Comparison of ENCODE assay signal across 8 mouse cellular contexts in the genomic region with DNA sequence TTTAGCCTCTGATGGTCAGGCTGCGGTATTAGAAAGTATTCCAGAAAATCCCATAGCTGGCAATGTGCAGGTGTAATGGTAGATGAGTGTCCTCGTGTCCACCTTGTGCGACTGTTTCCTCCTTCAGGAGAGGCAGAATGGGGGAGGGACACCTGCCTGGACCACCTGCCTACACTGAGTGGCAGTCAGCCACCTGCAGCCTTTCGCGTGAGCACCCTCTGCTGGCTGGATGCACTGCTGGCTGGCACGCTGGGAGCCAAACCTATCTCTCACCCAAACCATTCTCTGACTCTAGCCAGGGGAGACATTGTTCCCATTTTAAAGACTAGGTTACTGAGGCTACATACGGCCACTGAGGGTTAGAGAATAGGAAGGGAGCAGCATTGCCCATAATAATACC.
DNase-seq lines count a peak whose midpoint lies in the region; ATAC-seq and TF ChIP-seq lines count a peak whose summit lies in the region.

No protein-coding gene starts in this region.

- H3K36me3 ChIP-seq in heart, embryonic 16.5 days (ENCODE audit: control insufficient read depth, insufficient read depth), result no peaks in the 10 kb centered on the region
- no peaks in the 10 kb centered on the region for H3K36me3 ChIP-seq in ES-E14 (ENCODE audit: control insufficient read depth, insufficient read depth, low read length, poor library complexity, severe bottlenecking)
- no peaks in the 10 kb centered on the region for H3K36me3 ChIP-seq in hindbrain, embryonic 13.5 days
- no peaks in the 10 kb centered on the region for H3K36me3 ChIP-seq in lung, embryonic 14.5 days (ENCODE audit: insufficient read depth)

- in situ Hi-C loops in ES-E14 (cut with MboI; ENCODE audit: low sequenced_read_pairs in 2 of 2, unreplicated experiment in 2 of 2), result no loop called here

- H3K27ac ChIP-seq in heart, embryonic 16.5 days (ENCODE audit: low read length), result no peak overlapping the region
- no peak overlapping the region for H3K27ac ChIP-seq in ES-E14 (ENCODE audit: insufficient read depth, low read depth, low read length, poor library complexity, severe bottlenecking)
- no peak overlapping the region for H3K27ac ChIP-seq in bone marrow, adult 2 months (ENCODE audit: control insufficient read depth, insufficient read depth, low read depth, low read length, poor library complexity)
- 0 out of 2 replicates have a peak overlapping the region, but pooled peaks have one; percentile 40 for H3K27ac ChIP-seq in hindbrain, embryonic 13.5 days
- no peak overlapping the region for H3K27ac ChIP-seq in lung, embryonic 14.5 days (ENCODE audit: low read depth)

- H3K9me3 ChIP-seq in heart, embryonic 16.5 days (replicated peaks; ENCODE audit: control insufficient read depth, low read length), result no peaks in the 10 kb centered on the region
- no peaks in the 10 kb centered on the region for H3K9me3 ChIP-seq in ES-E14 (ENCODE audit: control insufficient read depth, insufficient read depth, low read depth, low read length)
- H3K9me3 ChIP-seq in hindbrain, embryonic 13.5 days, result no peaks in the 10 kb centered on the region
- no peaks in the 10 kb centered on the region for H3K9me3 ChIP-seq in lung, embryonic 14.5 days (ENCODE audit: low read depth, low read length)

- H3K4me1 ChIP-seq in heart, embryonic 16.5 days (ENCODE audit: control insufficient read depth, insufficient read depth, low read length), result no peaks in the 10 kb centered on the region
- H3K4me1 ChIP-seq in ES-E14 (ENCODE audit: control insufficient read depth in 2 of 2, insufficient read depth in 2 of 2, low read length in 2 of 2, poor library complexity in 1 of 2), result no peaks in the 10 kb centered on the region
- H3K4me1 ChIP-seq in bone marrow, adult 2 months (ENCODE audit: control insufficient read depth, insufficient read depth, low read length), result no peaks in the 10 kb centered on the region
- peaks cover 16% of the 10 kb centered on the region for H3K4me1 ChIP-seq in hindbrain, embryonic 13.5 days (replicated peaks)
- H3K4me1 ChIP-seq in lung, embryonic 14.5 days (ENCODE audit: insufficient read depth), result no peaks in the 10 kb centered on the region

- ATAC-seq in heart, embryonic 16.5 days (replicated peaks; ENCODE audit: extremely low read depth, insufficient read depth, low FRiP score), result 0 out of 2 replicates have a peak, but pooled peaks have one; percentile 28
- peak; percentile 36; the same call in 1 of the 2 replicates for ATAC-seq in hindbrain, embryonic 13.5 days (ENCODE audit: low FRiP score)
- ATAC-seq in lung, embryonic 14.5 days (ENCODE audit: insufficient read depth), result no peak

- no peak for DNase-seq in heart, adult 11 months
- DNase-seq in ES-E14 (ENCODE audit: low read depth, low spot score) (no peak), MN1 (ENCODE audit: low spot score) (no peak)
- peak; percentile 56 for DNase-seq in lung, embryonic 14.5 days
- peak; percentile 13 to 15 for DNase-seq in thymus, adult 18-20 months

- no peak overlapping the region for H3K4me2 ChIP-seq in heart, embryonic 16.5 days (ENCODE audit: low read depth, low read length)
- H3K4me2 ChIP-seq in hindbrain, embryonic 13.5 days, result no peak overlapping the region
- H3K4me2 ChIP-seq in lung, embryonic 14.5 days, result no peak overlapping the region

- TF ChIP-seq POLR2A in bone marrow, adult 2 months (IDR thresholded peaks at IDR 0.05; ENCODE audit: borderline replicate concordance, control insufficient read depth, low read depth, low read length), result no peak

- no peak overlapping the region for H3K9ac ChIP-seq in heart, embryonic 16.5 days (ENCODE audit: low read length)
- no peak overlapping the region for H3K9ac ChIP-seq in ES-E14 (ENCODE audit: insufficient read depth, low read depth, low read length, poor library complexity, severe bottlenecking)
- H3K9ac ChIP-seq in hindbrain, embryonic 13.5 days, result no peak overlapping the region
- no peak overlapping the region for H3K9ac ChIP-seq in lung, embryonic 14.5 days

- H3K27me3 ChIP-seq in heart, embryonic 16.5 days (ENCODE audit: control insufficient read depth, insufficient read depth, low read length), result no peaks in the 10 kb centered on the region
- H3K27me3 ChIP-seq in hindbrain, embryonic 13.5 days, result no peaks in the 10 kb centered on the region
- H3K27me3 ChIP-seq in lung, embryonic 14.5 days (ENCODE audit: insufficient read depth, low read length), result no peaks in the 10 kb centered on the region

- TF ChIP-seq CTCF in bone marrow, adult 2 months (IDR thresholded peaks at IDR 0.05; ENCODE audit: control insufficient read depth, insufficient read depth, low read length), result peak; percentile 59; the same call in 1 of the 2 replicates
- peak; percentile 84 for TF ChIP-seq CTCF in lung, embryonic 14.5 days (IDR thresholded peaks at IDR 0.05; ENCODE audit: low read depth)

- no peak overlapping the region for H3K4me3 ChIP-seq in heart, embryonic 16.5 days (ENCODE audit: low read length)
- no peak overlapping the region for H3K4me3 ChIP-seq in ES-E14 (ENCODE audit: insufficient read depth in 1 of 2, low read depth in 1 of 2, low read length in 2 of 2, poor library complexity in 1 of 2, severe bottlenecking in 1 of 2)
- no peak overlapping the region for H3K4me3 ChIP-seq in bone marrow, adult 2 months (replicated peaks; ENCODE audit: control insufficient read depth, low read depth, low read length)
- H3K4me3 ChIP-seq in hindbrain, embryonic 13.5 days, result no peak overlapping the region
- no peak overlapping the region for H3K4me3 ChIP-seq in lung, embryonic 14.5 days (ENCODE audit: low read depth, low read length)

- WGBS in heart, embryonic 16.5 days, result 38% methylated on average over 7 of the region's 7 CpGs
- 36% methylated on average over 7 of the region's 7 CpGs for WGBS in bone marrow, adult 2 months
- WGBS in hindbrain, embryonic 13.5 days, result 36% methylated on average over 7 of the region's 7 CpGs
- WGBS in lung, embryonic 14.5 days, result 41% methylated on average over 7 of the region's 7 CpGs

TF ChIP-seq in ES-E14, 5 proteins besides CTCF, POLR2A, EP300 and RAD21:
- no peak for TF ChIP-seq MAFK (IDR thresholded peaks at IDR 0.05; ENCODE audit: insufficient read depth, low read depth, low read length)
- TF ChIP-seq CHD2 (IDR thresholded peaks at IDR 0.05; ENCODE audit: low read depth, low read length), result no peak
- TF ChIP-seq ZNF384 (IDR thresholded peaks at IDR 0.05; ENCODE audit: low read depth, low read length), result no peak
- peak; percentile 58; the same call in 1 of the 2 replicates for TF ChIP-seq ZC3H11A (IDR thresholded peaks at IDR 0.05; ENCODE audit: borderline replicate concordance, low read depth, low read length)
- no peak for TF ChIP-seq HCFC1 (IDR thresholded peaks at IDR 0.05; ENCODE audit: borderline replicate concordance, insufficient read depth, low read length)
TF ChIP-seq in ES-E14: peak in this region for 1.

Comparison
In these comparisons a context has a peak if more than half of its experiments do, and no peak if none do; other contexts are left out.
1. DNase-seq: peak in lung, embryonic 14.5 days (single experiment) and thymus, adult 18-20 months (2 of 2); none in heart, adult 11 months (single experiment), ES-E14 (single experiment) and MN1 (single experiment).